Mouse (Mus musculus) cerebellum, adult 2 months (tissue): ENCODE measurements around the gene Rapgef2.

ENCODE experiments used
- CTCF ChIP-seq: fragments of 200-500 bp; IDR thresholded peaks from 2 replicates; pipeline ENCODE4 v1.5.1; 2011; ENCODE audit warnings: low read depth, mild to moderate bottlenecking, control low read depth, low read length, moderate library complexity, borderline replicate concordance; ENCODE audit not compliant: insufficient read depth
- POLR2A ChIP-seq: fragments of 200-500 bp; IDR thresholded peaks from 2 replicates; pipeline ENCODE4 v1.6.1; 2011; ENCODE audit warnings: low read length, control low read depth, borderline replicate concordance; ENCODE audit not compliant: insufficient read depth

DNA sequence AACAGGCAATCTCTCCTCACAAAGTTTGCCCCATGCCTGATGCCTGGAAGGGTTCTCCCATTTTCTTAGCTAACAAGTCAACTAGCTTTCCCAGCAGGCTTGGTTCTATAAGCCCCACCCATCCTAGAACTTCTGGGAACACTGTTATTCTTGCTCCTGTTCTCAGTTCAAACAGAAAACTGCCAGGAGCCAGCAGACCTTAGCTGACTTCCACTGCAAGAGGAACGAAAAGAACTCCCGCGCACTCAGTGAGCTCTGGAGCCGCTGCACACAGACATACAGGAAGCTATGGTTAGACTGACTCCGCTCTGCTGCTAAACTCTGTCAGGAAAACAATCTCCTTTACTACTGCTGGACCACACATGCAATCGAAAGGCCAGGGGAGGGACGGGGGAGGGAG lies 214.8 kb downstream of the Rapgef2 start:
- no peak for TF ChIP-seq CTCF
- no peak for TF ChIP-seq POLR2A
